Mouse (Mus musculus): Measurements from ENCODE around the gene Wdr44. TPM values are rescaled to one million over a fixed set of nuclear protein-coding genes. Genes with fewer than 3 reads are reported as not detected.
"Not testable (repeated sequence)": the region's sequence is repeated elsewhere in the genome, so short reads cannot be mapped to it uniquely, and the experiment has no call there.

Wdr44 gene
- polyA plus RNA-seq, 1 experiment from 2014 or later: 10.7 TPM

GRCm38 (mm10) chrX:23807125-23807524 is 114.3 kb downstream of the Wdr44 start:
- Histone ChIP-seq H3K4me3 (ENCODE audit: low read depth, low read length) (no peak overlapping the region), H3K27ac (ENCODE audit: low read depth, low read length) (no peak overlapping the region), H3K4me1 (replicated peaks; ENCODE audit: control insufficient read depth, insufficient read depth, low read length) (no peaks in the 10 kb centered on the region), H3K4me2 (replicated peaks; ENCODE audit: low read depth, low read length) (no peak overlapping the region), H3K9ac (ENCODE audit: low read depth, low read length) (no peak overlapping the region), H3K36me3 (ENCODE audit: control insufficient read depth, insufficient read depth, low read length) (no peaks in the 10 kb centered on the region), H3K27me3 (ENCODE audit: control insufficient read depth, insufficient read depth, low read length) (no peaks in the 10 kb centered on the region), H3K9me3 (ENCODE audit: control insufficient read depth, low read length) (no peaks in the 10 kb centered on the region)
- DNase-seq (ENCODE audit: low spot score) (no peak), ATAC-seq (ENCODE audit: low FRiP score) (no peak)
- WGBS: 91% methylated on average over 3 of the region's 3 CpGs

GRCm38 (mm10) chrX:23810365-23810764 is 117.5 kb downstream of the Wdr44 start:
- ATAC-seq (ENCODE audit: low FRiP score): no peak
- no peak overlapping the region for H3K9ac ChIP-seq (ENCODE audit: low read depth, low read length)
- no peaks in the 10 kb centered on the region for H3K9me3 ChIP-seq (ENCODE audit: control insufficient read depth, low read length)
- H3K4me2 ChIP-seq (replicated peaks; ENCODE audit: low read depth, low read length): no peak overlapping the region
- 92% methylated on average over 2 of the region's 2 CpGs for WGBS
- no peak overlapping the region for H3K27ac ChIP-seq (ENCODE audit: low read depth, low read length)
- no peak overlapping the region for H3K4me3 ChIP-seq (ENCODE audit: low read depth, low read length)
- no peaks in the 10 kb centered on the region for H3K36me3 ChIP-seq (ENCODE audit: control insufficient read depth, insufficient read depth, low read length)
- no peaks in the 10 kb centered on the region for H3K27me3 ChIP-seq (ENCODE audit: control insufficient read depth, insufficient read depth, low read length)
- DNase-seq (ENCODE audit: low spot score): no peak
- no peaks in the 10 kb centered on the region for H3K4me1 ChIP-seq (replicated peaks; ENCODE audit: control insufficient read depth, insufficient read depth, low read length)

- not testable (repeated sequence) for H3K9me3 ChIP-seq (ENCODE audit: control insufficient read depth, low read length); H3K4me2 ChIP-seq (replicated peaks; ENCODE audit: low read depth, low read length); H3K4me3 ChIP-seq (ENCODE audit: low read depth, low read length); H3K4me1 ChIP-seq (replicated peaks; ENCODE audit: control insufficient read depth, insufficient read depth, low read length); H3K27me3 ChIP-seq (ENCODE audit: control insufficient read depth, insufficient read depth, low read length); ATAC-seq (ENCODE audit: low FRiP score); H3K36me3 ChIP-seq (ENCODE audit: control insufficient read depth, insufficient read depth, low read length); H3K9ac ChIP-seq (ENCODE audit: low read depth, low read length); DNase-seq (ENCODE audit: low spot score); H3K27ac ChIP-seq (ENCODE audit: low read depth, low read length)
- WGBS: 75% methylated on average over 1 of the region's 1 CpGs
Observed at GRCm38 (mm10) chrX:23813287-23813686, 120.4 kb downstream of the Wdr44 start.

- not testable (repeated sequence) for H3K9ac ChIP-seq (ENCODE audit: low read depth, low read length); H3K36me3 ChIP-seq (ENCODE audit: control insufficient read depth, insufficient read depth, low read length); H3K4me1 ChIP-seq (replicated peaks; ENCODE audit: control insufficient read depth, insufficient read depth, low read length); H3K9me3 ChIP-seq (ENCODE audit: control insufficient read depth, low read length); H3K4me3 ChIP-seq (ENCODE audit: low read depth, low read length); H3K4me2 ChIP-seq (replicated peaks; ENCODE audit: low read depth, low read length); H3K27ac ChIP-seq (ENCODE audit: low read depth, low read length); ATAC-seq (ENCODE audit: low FRiP score); DNase-seq (ENCODE audit: low spot score); H3K27me3 ChIP-seq (ENCODE audit: control insufficient read depth, insufficient read depth, low read length)
- 97% methylated on average over 6 of the region's 6 CpGs for WGBS
Observed at GRCm38 (mm10) chrX:23822885-23823284, 130.0 kb downstream of the Wdr44 start.

GRCm38 (mm10) chrX:23823398-23824023 is 130.7 kb downstream of the Wdr44 start:
- no peak overlapping the region for H3K27ac ChIP-seq (ENCODE audit: low read depth, low read length)
- ATAC-seq (ENCODE audit: low FRiP score): no peak
- no peaks in the 10 kb centered on the region for H3K4me1 ChIP-seq (replicated peaks; ENCODE audit: control insufficient read depth, insufficient read depth, low read length)
- no peak for DNase-seq (ENCODE audit: low spot score)
- no peak overlapping the region for H3K4me2 ChIP-seq (replicated peaks; ENCODE audit: low read depth, low read length)
- H3K27me3 ChIP-seq (ENCODE audit: control insufficient read depth, insufficient read depth, low read length): no peaks in the 10 kb centered on the region
- H3K36me3 ChIP-seq (ENCODE audit: control insufficient read depth, insufficient read depth, low read length): no peaks in the 10 kb centered on the region
- H3K9me3 ChIP-seq (ENCODE audit: control insufficient read depth, low read length): no peaks in the 10 kb centered on the region
- no peak overlapping the region for H3K9ac ChIP-seq (ENCODE audit: low read depth, low read length)
- 65% methylated on average over 15 of the region's 19 CpGs for WGBS
- no peak overlapping the region for H3K4me3 ChIP-seq (ENCODE audit: low read depth, low read length)

- H3K27ac ChIP-seq (ENCODE audit: low read depth, low read length); H3K9me3 ChIP-seq (ENCODE audit: control insufficient read depth, low read length); DNase-seq (ENCODE audit: low spot score); H3K4me2 ChIP-seq (replicated peaks; ENCODE audit: low read depth, low read length); H3K36me3 ChIP-seq (ENCODE audit: control insufficient read depth, insufficient read depth, low read length); H3K4me1 ChIP-seq (replicated peaks; ENCODE audit: control insufficient read depth, insufficient read depth, low read length); H3K4me3 ChIP-seq (ENCODE audit: low read depth, low read length); H3K27me3 ChIP-seq (ENCODE audit: control insufficient read depth, insufficient read depth, low read length); ATAC-seq (ENCODE audit: low FRiP score); H3K9ac ChIP-seq (ENCODE audit: low read depth, low read length): not testable (repeated sequence)
- WGBS: 92% methylated on average over 11 of the region's 11 CpGs
Observed at GRCm38 (mm10) chrX:23833784-23834183, 140.9 kb downstream of the Wdr44 start.

- no peak for DNase-seq (ENCODE audit: low spot score)
- no peak for ATAC-seq (ENCODE audit: low FRiP score)
- Histone ChIP-seq H3K9me3 (ENCODE audit: control insufficient read depth, low read length) (no peaks in the 10 kb centered on the region), H3K27me3 (ENCODE audit: control insufficient read depth, insufficient read depth, low read length) (no peaks in the 10 kb centered on the region), H3K4me1 (replicated peaks; ENCODE audit: control insufficient read depth, insufficient read depth, low read length) (no peaks in the 10 kb centered on the region), H3K4me3 (ENCODE audit: low read depth, low read length) (no peak overlapping the region), H3K27ac (ENCODE audit: low read depth, low read length) (no peak overlapping the region), H3K9ac (ENCODE audit: low read depth, low read length) (no peak overlapping the region), H3K36me3 (ENCODE audit: control insufficient read depth, insufficient read depth, low read length) (no peaks in the 10 kb centered on the region), H3K4me2 (replicated peaks; ENCODE audit: low read depth, low read length) (no peak overlapping the region)
- WGBS: 78% methylated on average over 1 of the region's 1 CpGs
Observed at GRCm38 (mm10) chrX:23840921-23841320, 148.1 kb downstream of the Wdr44 start.

Other genes with a start within 250 kb of the Wdr44 start
- not detected in 2 replicates for gene Gm4907, start 189.5 kb downstream of the Wdr44 start, polyA plus RNA-seq (2014; fragmentation: Nextera tagmentation; extraction: Ambion mirVana)

Data from hindbrain, embryonic 11.5 days (tissue).